Mouse (Mus musculus) left cerebral cortex, postnatal 25 days (tissue): ENCODE measurements around the gene Frzb. TPM values are rescaled to one million over a fixed set of nuclear protein-coding genes. Genes with fewer than 3 reads are reported as not detected.

ENCODE experiments used
- DNase-seq, 2 experiments: peaks; one replicate each; pipeline ENCODE4 v3.0.0; 2022; ENCODE audit warnings: low spot score in 2 of 2, mixed read lengths in 1 of 2
- intact Hi-C: fragments of 180-260 bp; cut with DNase I; formaldehyde crosslinking; loops from one replicate; pipeline ENCODE4 v1.15.1; 2025
- total RNA-seq, 2 experiments: library from RNA; stranded (reverse); gene quantifications; 2 replicates each; pipeline ENCODE4 v1.2.3; 2021

Gene Frzb
- total RNA-seq, 2 experiments from 2014 or later: 27.7 to 31.1 TPM

GRCm38 (mm10) chr2:80433254-80433876 lies 14.1 kb downstream of the Frzb start:
- intact Hi-C loops: no loop called here
- no peak for DNase-seq

- intact Hi-C loops: no loop called here
- no peak for DNase-seq
Observed at GRCm38 (mm10) chr2:80430357-80431053, 16.9 kb downstream of the Frzb start.

- no peak for DNase-seq
- intact Hi-C loops: no loop called here
Observed at GRCm38 (mm10) chr2:80423116-80423515, 24.3 kb downstream of the Frzb start.

- intact Hi-C loops: no loop called here
- DNase-seq: no peak
Observed at GRCm38 (mm10) chr2:80421990-80422389, 25.4 kb downstream of the Frzb start.

GRCm38 (mm10) chr2:80416286-80416685 lies 31.1 kb downstream of the Frzb start:
- intact Hi-C loops: no loop called here

GRCm38 (mm10) chr2:80414387-80414786 lies 33.0 kb downstream of the Frzb start:
- DNase-seq: no peak
- intact Hi-C loops: no loop called here

More at GRCm38 (mm10) chr2:80416286-80416685, 31.1 kb downstream of the Frzb start:
- DNase-seq: no peak

- DNase-seq: no peak
- intact Hi-C loops: no loop called here
Observed at GRCm38 (mm10) chr2:80413124-80413523, 34.3 kb downstream of the Frzb start.

- intact Hi-C loops: no loop called here
- no peak for DNase-seq
Observed at GRCm38 (mm10) chr2:80409893-80410574, 37.4 kb downstream of the Frzb start.

- DNase-seq: no peak
Observed at GRCm38 (mm10) chr2:80404770-80405169, 42.7 kb downstream of the Frzb start.

GRCm38 (mm10) chr2:80398595-80399099 lies 48.8 kb downstream of the Frzb start:
- intact Hi-C loops: no loop called here
- no peak for DNase-seq

More at GRCm38 (mm10) chr2:80404770-80405169, 42.7 kb downstream of the Frzb start:
- intact Hi-C loops: no loop called here

- intact Hi-C loops: no loop called here
- no peak for DNase-seq
Observed at GRCm38 (mm10) chr2:80396864-80397263, 50.6 kb downstream of the Frzb start.

GRCm38 (mm10) chr2:80396057-80396456 lies 51.4 kb downstream of the Frzb start:
- DNase-seq: no peak
- intact Hi-C loops: no loop called here

GRCm38 (mm10) chr2:80388341-80388740 lies 59.1 kb downstream of the Frzb start:
- DNase-seq: peak; percentile 14 to 61
- intact Hi-C loops: loop anchor here (5.0 kb wide), 1 partner anchor 99 kb away; no protein-coding TSS in a partner anchor

- DNase-seq: no peak
- intact Hi-C loops: loop anchor here (5.0 kb wide), 1 partner anchor 100 kb away; no protein-coding TSS in a partner anchor
Observed at GRCm38 (mm10) chr2:80387668-80388067, 59.8 kb downstream of the Frzb start.

GRCm38 (mm10) chr2:80386255-80386654 lies 61.2 kb downstream of the Frzb start:
- intact Hi-C loops: loop anchor here (5.0 kb wide), 1 partner anchor 101 kb away; no protein-coding TSS in a partner anchor
- DNase-seq: no peak

GRCm38 (mm10) chr2:80384447-80384846 lies 63.0 kb downstream of the Frzb start:
- intact Hi-C loops: no loop called here
- DNase-seq: no peak

- intact Hi-C loops: no loop called here
- no peak for DNase-seq
Observed at GRCm38 (mm10) chr2:80379848-80380247, 67.6 kb downstream of the Frzb start.

GRCm38 (mm10) chr2:80374892-80375291 lies 72.5 kb downstream of the Frzb start:
- DNase-seq: no peak
- intact Hi-C loops: no loop called here

- DNase-seq: no peak
- intact Hi-C loops: no loop called here
Observed at GRCm38 (mm10) chr2:80371458-80371857, 76.0 kb downstream of the Frzb start.
